15 mouse cellular contexts compared by ENCODE assay signal in the genomic region with DNA sequence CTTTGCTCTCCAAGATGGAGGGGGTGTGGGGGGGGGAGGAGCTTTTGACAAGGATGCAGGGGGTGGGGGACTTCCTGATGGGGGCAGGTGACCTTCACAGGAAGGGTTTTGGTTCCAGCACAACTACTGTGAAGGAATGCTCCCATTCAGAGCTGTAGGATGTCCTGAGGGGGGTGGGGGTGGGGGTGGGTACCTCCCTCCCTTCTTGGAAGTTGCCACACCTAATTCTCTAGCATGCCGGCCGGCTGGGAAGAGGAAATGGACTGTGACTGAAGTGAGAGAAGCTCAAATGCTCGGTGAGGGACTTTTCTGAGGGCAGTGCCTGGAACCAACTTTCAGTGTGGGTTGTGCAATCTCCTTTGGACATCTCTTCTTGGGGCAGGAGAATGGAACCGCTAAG.
DNase-seq lines count a peak whose midpoint lies in the region; ATAC-seq and TF ChIP-seq lines count a peak whose summit lies in the region.
"Had no signal": no experiment of that assay in that cellular context is flagged by ENCODE, and none has a peak within 500 bp of the region (broad histone marks: within the 10 kb centered on the region; RNA-seq: fewer than 3 reads in every experiment).

No protein-coding gene starts in this region.

- DNase-seq in heart, embryonic 10.5 days (ENCODE audit: low spot score), result peak; percentile 73
- DNase-seq in heart, postnatal 25 days (ENCODE audit: low spot score), result no peak
- DNase-seq in R1 (ENCODE audit: low read depth, low spot score), result peak; percentile 96
- peak; percentile 33 for DNase-seq in kidney, postnatal 14 days
- no peak for DNase-seq in adrenal gland, postnatal 36 days
- DNase-seq in hindbrain, postnatal 0 days (ENCODE audit: low spot score), result no peak
- no peak for DNase-seq in cerebellum, postnatal 4 days (ENCODE audit: low spot score in 2 of 2)
- DNase-seq: B cell, adult 2 months; thymus, postnatal 25 days had no signal

- ATAC-seq in hindbrain, postnatal 0 days, result no peak
- ATAC-seq: forebrain, embryonic 14.5 days had no signal

- H3K27ac ChIP-seq in heart, embryonic 10.5 days, result no peak overlapping the region; the same call in 1 of the 2 replicates
- H3K27ac ChIP-seq in hindbrain, postnatal 0 days, result no peak overlapping the region
- H3K27ac ChIP-seq: heart, embryonic 13.5 days; hindbrain, embryonic 15.5 days; left cerebral cortex, adult 2 months; midbrain, embryonic 12.5 days had no signal

- H3K4me2 ChIP-seq in hindbrain, postnatal 0 days (ENCODE audit: low read depth, low read length), result no peak overlapping the region
- H3K4me2 ChIP-seq: heart, embryonic 13.5 days; hindbrain, embryonic 15.5 days; midbrain, embryonic 12.5 days had no signal

- H3K9me3 ChIP-seq in heart, embryonic 10.5 days, result no peaks in the 10 kb centered on the region
- no peaks in the 10 kb centered on the region for H3K9me3 ChIP-seq in hindbrain, postnatal 0 days (ENCODE audit: low read length)
- H3K9me3 ChIP-seq: heart, embryonic 13.5 days; hindbrain, embryonic 15.5 days; midbrain, embryonic 12.5 days had no signal

- no peaks in the 10 kb centered on the region for H3K27me3 ChIP-seq in heart, embryonic 10.5 days (ENCODE audit: insufficient read depth, poor library complexity, severe bottlenecking)
- H3K27me3 ChIP-seq in C2C12 (ENCODE audit: control insufficient read depth, insufficient read depth, insufficient read length), result no peaks in the 10 kb centered on the region
- H3K27me3 ChIP-seq in hindbrain, postnatal 0 days (ENCODE audit: insufficient read depth, low read length), result no peaks in the 10 kb centered on the region
- H3K27me3 ChIP-seq: heart, embryonic 13.5 days; hindbrain, embryonic 15.5 days had no signal

- WGBS in heart, embryonic 10.5 days, result 31% methylated on average over 3 of the region's 4 CpGs
- WGBS in hindbrain, postnatal 0 days, result 52% methylated on average over 4 of the region's 4 CpGs

- no peak for TF ChIP-seq CTCF in C2C12 (IDR thresholded peaks at IDR 0.05; ENCODE audit: control insufficient read depth, insufficient read depth, insufficient read length)
- no peak for TF ChIP-seq CTCF in hindbrain, postnatal 0 days (IDR thresholded peaks at IDR 0.05; ENCODE audit: low read depth)

- H3K4me1 ChIP-seq in heart, embryonic 10.5 days, result peaks cover 21% of the 10 kb centered on the region
- no peaks in the 10 kb centered on the region for H3K4me1 ChIP-seq in hindbrain, postnatal 0 days (ENCODE audit: insufficient read depth, low read length)

- intact Hi-C loops in heart, postnatal 25 days (cut with DNase I), result no loop called here

- H3K79me3 ChIP-seq in C2C12 (ENCODE audit: low read depth), result no peaks in the 10 kb centered on the region

- no peak overlapping the region for H3ac ChIP-seq in C2C12 (ENCODE audit: control insufficient read depth, insufficient read length, low read depth)

- H3K36me3 ChIP-seq in heart, embryonic 10.5 days, result no peaks in the 10 kb centered on the region
- H3K36me3 ChIP-seq in C2C12 (ENCODE audit: control insufficient read depth, insufficient read depth), result no peaks in the 10 kb centered on the region
- no peaks in the 10 kb centered on the region for H3K36me3 ChIP-seq in hindbrain, postnatal 0 days (ENCODE audit: insufficient read depth, low read length)
- H3K36me3 ChIP-seq: heart, embryonic 13.5 days; hindbrain, embryonic 15.5 days; midbrain, embryonic 12.5 days had no signal

- H3K79me2 ChIP-seq in C2C12 (ENCODE audit: control insufficient read depth, insufficient read depth), result no peaks in the 10 kb centered on the region

- no peak overlapping the region for H3K4me3 ChIP-seq in heart, embryonic 10.5 days
- H3K4me3 ChIP-seq in C2C12 (ENCODE audit: insufficient read depth, poor library complexity, severe bottlenecking), result no peak overlapping the region
- H3K4me3 ChIP-seq in hindbrain, postnatal 0 days (ENCODE audit: low read length), result no peak overlapping the region
- H3K4me3 ChIP-seq: heart, embryonic 13.5 days; hindbrain, embryonic 15.5 days; left cerebral cortex, adult 2 months; midbrain, embryonic 12.5 days had no signal

- no peak overlapping the region for H3K9ac ChIP-seq in hindbrain, postnatal 0 days (replicated peaks; ENCODE audit: low read length)
- H3K9ac ChIP-seq: heart, embryonic 13.5 days; hindbrain, embryonic 15.5 days; midbrain, embryonic 12.5 days had no signal

TF ChIP-seq in C2C12, 6 proteins besides CTCF, POLR2A, EP300 and RAD21:
- peak; percentile 62 for TF ChIP-seq CEBPB (IDR thresholded peaks at IDR 0.05; ENCODE audit: low read depth)
- no peak for TF ChIP-seq MAX (IDR thresholded peaks at IDR 0.05)

Comparison
In these comparisons a context has a peak if more than half of its experiments do, and no peak if none do; other contexts are left out.
1. DNase-seq: peak in heart, embryonic 10.5 days (single experiment), R1 (single experiment) and kidney, postnatal 14 days (single experiment); none in heart, postnatal 25 days (single experiment), adrenal gland, postnatal 36 days (0 of 2), hindbrain, postnatal 0 days (single experiment) and cerebellum, postnatal 4 days (0 of 2).